Mouse (Mus musculus): ENCODE data around the gene Fbxl18. TPM values are rescaled to one million over a fixed set of nuclear protein-coding genes. Genes with fewer than 3 reads are reported as not detected.
A peak's percentile ranks its signal among the peaks of the same experiment; 100 is the strongest.

Fbxl18 gene
- polyA plus RNA-seq, 1 experiment from 2014 or later = 40.4 TPM

- H3K27ac ChIP-seq = no peak overlapping the region
- H3K36me3 ChIP-seq = no peaks in the 10 kb centered on the region
- 84% methylated on average over 2 of the region's 2 CpGs for whole genome bisulfite sequencing
- H3K4me2 ChIP-seq (replicated peaks) = no peak overlapping the region
- H3K4me3 ChIP-seq (replicated peaks) = no peak overlapping the region
- no peaks in the 10 kb centered on the region for H3K27me3 ChIP-seq
- no peak overlapping the region for H3K9ac ChIP-seq (replicated peaks)
- H3K9me3 ChIP-seq = no peaks in the 10 kb centered on the region
- no peak for ATAC-seq
- peaks cover 30% of the 10 kb centered on the region for H3K4me1 ChIP-seq (replicated peaks)
These were observed 16.4 kb upstream of the Fbxl18 start for GRCm38 (mm10) chr5:142911629-142912028.

GRCm38 (mm10) chr5:142909576-142910278, 14.5 kb upstream of the Fbxl18 start:
- no peak for ATAC-seq
- Histone ChIP-seq H3K9ac (replicated peaks) (no peak overlapping the region), H3K27ac (peak overlapping the region; percentile 47), H3K4me2 (replicated peaks) (no peak overlapping the region), H3K27me3 (no peaks in the 10 kb centered on the region), H3K4me1 (replicated peaks) (peaks cover 33% of the 10 kb centered on the region), H3K4me3 (replicated peaks) (no peak overlapping the region), H3K9me3 (no peaks in the 10 kb centered on the region), H3K36me3 (peaks cover 8% of the 10 kb centered on the region)
- 72% methylated on average over 8 of the region's 8 CpGs for WGBS

GRCm38 (mm10) chr5:142908941-142909575, 13.8 kb upstream of the Fbxl18 start:
- Histone ChIP-seq H3K4me3 (replicated peaks) (no peak overlapping the region), H3K4me1 (replicated peaks) (peaks cover 40% of the 10 kb centered on the region), H3K36me3 (peaks cover 15% of the 10 kb centered on the region), H3K4me2 (replicated peaks) (no peak overlapping the region), H3K27ac (peak overlapping the region; percentile 100), H3K9me3 (no peaks in the 10 kb centered on the region), H3K9ac (replicated peaks) (no peak overlapping the region), H3K27me3 (no peaks in the 10 kb centered on the region)
- 44% methylated on average over 5 of the region's 5 CpGs for WGBS
- ATAC-seq = no peak

- peak overlapping the region; percentile 100 for H3K27ac ChIP-seq
- H3K4me2 ChIP-seq (replicated peaks) = peak overlapping the region; percentile 76
- no peak for ATAC-seq
- H3K9me3 ChIP-seq = no peaks in the 10 kb centered on the region
- H3K4me3 ChIP-seq (replicated peaks) = peak overlapping the region; percentile 88
- 0 out of 2 replicates have a peak overlapping the region, but pooled peaks have one; percentile 80 for H3K9ac ChIP-seq (replicated peaks)
- H3K27me3 ChIP-seq = no peaks in the 10 kb centered on the region
- 75% methylated on average over 5 of the region's 5 CpGs for WGBS
- H3K4me1 ChIP-seq (replicated peaks) = peaks cover 49% of the 10 kb centered on the region
- H3K36me3 ChIP-seq = peaks cover 25% of the 10 kb centered on the region
These were observed 12.8 kb upstream of the Fbxl18 start for GRCm38 (mm10) chr5:142907803-142908559.

GRCm38 (mm10) chr5:142907048-142907802, 12.0 kb upstream of the Fbxl18 start:
- Histone ChIP-seq H3K4me1 (replicated peaks) (peaks cover 57% of the 10 kb centered on the region), H3K4me3 (replicated peaks) (peak overlapping the region; percentile 88), H3K27me3 (no peaks in the 10 kb centered on the region), H3K9ac (replicated peaks) (peak overlapping the region; percentile 80), H3K9me3 (no peaks in the 10 kb centered on the region), H3K27ac (peak overlapping the region; percentile 100), H3K36me3 (peaks cover 32% of the 10 kb centered on the region), H3K4me2 (replicated peaks) (peak overlapping the region; percentile 76)
- 28% methylated on average over 14 of the region's 14 CpGs for WGBS
- peak; percentile 7; the same call in 1 of the 2 replicates for ATAC-seq

GRCm38 (mm10) chr5:142906532-142907047, 11.4 kb upstream of the Fbxl18 start, which contains the start of gene Actb:
Gene Actb, minus strand, starts transcription at chr5:142906754.
- H3K9me3 ChIP-seq = no peaks in the 10 kb centered on the region
- H3K4me1 ChIP-seq (replicated peaks) = peaks cover 58% of the 10 kb centered on the region
- H3K27me3 ChIP-seq = no peaks in the 10 kb centered on the region
- peak within 1 kb of the TSS; percentile 88 for H3K4me3 ChIP-seq (replicated peaks)
- peak within 1 kb of the TSS; percentile 93 for H3K4me2 ChIP-seq (replicated peaks)
- 1% methylated on average over 41 of the region's 41 CpGs for WGBS
- H3K9ac ChIP-seq (replicated peaks) = peak within 1 kb of the TSS; percentile 100
- peaks cover 39% of the 10 kb centered on the region for H3K36me3 ChIP-seq
- ATAC-seq = peak; percentile 70
- H3K27ac ChIP-seq = peak within 1 kb of the TSS; percentile 100

GRCm38 (mm10) chr5:142905725-142906531, 10.7 kb upstream of the Fbxl18 start:
- WGBS = under 1% methylated on average over 78 of the region's 84 CpGs
- no peaks in the 10 kb centered on the region for H3K9me3 ChIP-seq
- H3K4me2 ChIP-seq (replicated peaks) = peak overlapping the region; percentile 93
- peaks cover 58% of the 10 kb centered on the region for H3K4me1 ChIP-seq (replicated peaks)
- H3K27ac ChIP-seq = peak overlapping the region; percentile 100
- peak overlapping the region; percentile 88 for H3K4me3 ChIP-seq (replicated peaks)
- ATAC-seq = peak; percentile 82
- H3K36me3 ChIP-seq = peaks cover 45% of the 10 kb centered on the region
- no peaks in the 10 kb centered on the region for H3K27me3 ChIP-seq
- H3K9ac ChIP-seq (replicated peaks) = peak overlapping the region; percentile 100

GRCm38 (mm10) chr5:142905038-142905695, 9.9 kb upstream of the Fbxl18 start:
- Histone ChIP-seq H3K4me2 (replicated peaks) (peak overlapping the region; percentile 93), H3K27me3 (no peaks in the 10 kb centered on the region), H3K9me3 (no peaks in the 10 kb centered on the region), H3K27ac (peak overlapping the region; percentile 100), H3K4me1 (replicated peaks) (peaks cover 58% of the 10 kb centered on the region), H3K36me3 (peaks cover 51% of the 10 kb centered on the region), H3K4me3 (replicated peaks) (peak overlapping the region; percentile 88), H3K9ac (replicated peaks) (peak overlapping the region; percentile 100)
- WGBS = 4% methylated on average over 27 of the region's 27 CpGs
- no peak; the same call in none of the 2 replicates for ATAC-seq

GRCm38 (mm10) chr5:142904208-142905037, 9.2 kb upstream of the Fbxl18 start:
- H3K9me3 ChIP-seq = no peaks in the 10 kb centered on the region
- peak overlapping the region; percentile 100 for H3K27ac ChIP-seq
- 81% methylated on average over 19 of the region's 19 CpGs for WGBS
- peak overlapping the region; percentile 88 for H3K4me3 ChIP-seq (replicated peaks)
- H3K36me3 ChIP-seq = peaks cover 58% of the 10 kb centered on the region
- ATAC-seq = no peak
- no peaks in the 10 kb centered on the region for H3K27me3 ChIP-seq
- peak overlapping the region; percentile 93 for H3K4me2 ChIP-seq (replicated peaks)
- peaks cover 52% of the 10 kb centered on the region for H3K4me1 ChIP-seq (replicated peaks)
- H3K9ac ChIP-seq (replicated peaks) = peak overlapping the region; percentile 100

Measured in midbrain, embryonic 13.5 days (tissue).